Mouse (Mus musculus) right cerebral cortex, adult 2 months (tissue): Measurements from ENCODE around the gene Fam178b.
"Not testable (repeated sequence)": the region's sequence is repeated elsewhere in the genome, so short reads cannot be mapped to it uniquely, and the experiment has no call there.

ENCODE experiments used
- DNase-seq, 2 experiments: peaks; one replicate each; pipeline ENCODE4 v3.0.0; 2021 to 2022; ENCODE audit warnings: low spot score in 2 of 2

Fam178b gene

GRCm38 (mm10) chr1:36546888-36547471, 136.0 kb downstream of the Fam178b start, which contains the start of gene Ankrd39:
Gene Ankrd39 (minus strand): TSS chr1:36547445.
- peak; percentile 99 for DNase-seq

- DNase-seq: peak in 1 of 2 experiments; percentile 37
Observed at GRCm38 (mm10) chr1:36545845-36546600, 137.0 kb downstream of the Fam178b start.

GRCm38 (mm10) chr1:36545382-36545781, 137.6 kb downstream of the Fam178b start:
- no peak for DNase-seq

- no peak for DNase-seq
Observed at GRCm38 (mm10) chr1:36542925-36543324, 140.1 kb downstream of the Fam178b start.

- no peak for DNase-seq
Observed at GRCm38 (mm10) chr1:36541844-36542243, 141.1 kb downstream of the Fam178b start.

- no peak for DNase-seq
Observed at GRCm38 (mm10) chr1:36540807-36541206, 142.2 kb downstream of the Fam178b start.

- no peak for DNase-seq
Observed at GRCm38 (mm10) chr1:36540132-36540531, 142.9 kb downstream of the Fam178b start.

- DNase-seq: no peak
Observed at GRCm38 (mm10) chr1:36539186-36539585, 143.8 kb downstream of the Fam178b start, which contains the start of gene Gm42417. Gene Gm42417 (minus strand): TSS chr1:36539429.

- no peak for DNase-seq
Observed at GRCm38 (mm10) chr1:36538727-36539126, 144.3 kb downstream of the Fam178b start.

GRCm38 (mm10) chr1:36536783-36537182, 146.2 kb downstream of the Fam178b start, which contains the start of gene Ankrd23:
Gene Ankrd23 (minus strand): TSS chr1:36536883.
- DNase-seq: not testable (repeated sequence)

- DNase-seq: no peak
Observed at GRCm38 (mm10) chr1:36536397-36536728, 146.6 kb downstream of the Fam178b start.

GRCm38 (mm10) chr1:36535477-36536396, 147.2 kb downstream of the Fam178b start:
- no peak for DNase-seq

GRCm38 (mm10) chr1:36534595-36535058, 148.4 kb downstream of the Fam178b start:
- no peak for DNase-seq

- no peak for DNase-seq
Observed at GRCm38 (mm10) chr1:36533546-36533945, 149.4 kb downstream of the Fam178b start.

GRCm38 (mm10) chr1:36531461-36531860, 151.5 kb downstream of the Fam178b start:
- no peak for DNase-seq

GRCm38 (mm10) chr1:36530962-36531361, 152.0 kb downstream of the Fam178b start:
- DNase-seq: no peak

- no peak for DNase-seq
Observed at GRCm38 (mm10) chr1:36530485-36530884, 152.5 kb downstream of the Fam178b start.

GRCm38 (mm10) chr1:36529875-36530274, 153.1 kb downstream of the Fam178b start:
- DNase-seq: no peak

GRCm38 (mm10) chr1:36529274-36529673, 153.7 kb downstream of the Fam178b start:
- DNase-seq: no peak

- DNase-seq: no peak
Observed at GRCm38 (mm10) chr1:36528351-36528750, 154.6 kb downstream of the Fam178b start.

GRCm38 (mm10) chr1:36526903-36527302, 156.1 kb downstream of the Fam178b start:
- no peak for DNase-seq

GRCm38 (mm10) chr1:36525774-36526173, 157.2 kb downstream of the Fam178b start:
- no peak for DNase-seq
